Mouse (Mus musculus) embryonic facial prominence, embryonic 14.5 days (tissue): ENCODE data around the gene Bglap. TPM values are rescaled to one million over a fixed set of nuclear protein-coding genes. Genes with fewer than 3 reads are reported as not detected.
A peak's percentile ranks its signal among the peaks of the same experiment; 100 is the strongest.
"Not testable (repeated sequence)": the region's sequence is repeated elsewhere in the genome, so short reads cannot be mapped to it uniquely, and the experiment has no call there.

Experiments used
- ATAC-seq: fragments of 200-750 bp; cut with Nextera tagmentation; 2 replicates; pipeline ENCODE4 v1.8.0; 2017; ENCODE audit warnings: low read depth, moderate number of reproducible peaks, moderate TSS enrichment
- DNase-seq: peaks from one replicate; pipeline ENCODE4 v3.0.0-alpha.2; 2015; ENCODE audit warnings: low spot score
- H3K27ac ChIP-seq: fragments of 300-500 bp; sonication (generic); replicated peaks from 2 replicates; pipeline ENCODE4 v1.5.1; 2014; ENCODE audit warnings: low read depth, mild to moderate bottlenecking, low read length, moderate library complexity
- H3K27me3 ChIP-seq: fragments of 300-500 bp; sonication (generic); replicated peaks from 2 replicates; pipeline ENCODE4 v1.6.1; 2014; ENCODE audit warnings: low read length; ENCODE audit not compliant: control insufficient read depth, insufficient read depth
- H3K36me3 ChIP-seq: fragments of 300-500 bp; sonication (generic); 2 replicates; pipeline ENCODE4 v1.6.1; 2014; ENCODE audit warnings: low read length, mixed read lengths; ENCODE audit not compliant: control insufficient read depth, insufficient read depth
- H3K4me1 ChIP-seq: fragments of 300-500 bp; sonication (generic); 2 replicates; pipeline ENCODE4 v1.6.1; 2014; ENCODE audit warnings: antibody characterized with exemption, low read length; ENCODE audit not compliant: control insufficient read depth, insufficient read depth
- H3K4me2 ChIP-seq: fragments of 300-500 bp; sonication (generic); 2 replicates; pipeline ENCODE4 v1.6.1; 2014; ENCODE audit warnings: low read depth, mild to moderate bottlenecking, low read length, moderate library complexity, mixed read lengths
- H3K4me3 ChIP-seq: fragments of 300-500 bp; sonication (generic); 2 replicates; pipeline ENCODE4 v1.5.1; 2014; ENCODE audit warnings: low read depth, mild to moderate bottlenecking, low read length
- H3K9ac ChIP-seq: fragments of 300-500 bp; sonication (generic); 2 replicates; pipeline ENCODE4 v1.6.1; 2014; ENCODE audit warnings: low read depth, mild to moderate bottlenecking, low read length, moderate library complexity, mixed read lengths
- H3K9me3 ChIP-seq: fragments of 300-500 bp; sonication (generic); 2 replicates; pipeline ENCODE4 v1.6.1; 2016; ENCODE audit warnings: low read length; ENCODE audit not compliant: control insufficient read depth
- WGBS: fragments of 180-500 bp; shearing (Covaris S2); extraction: QIAGEN DNeasy Blood & Tissue Kit; methylation state at CpG from one replicate; pipeline ENCODE4 v1.1.7; 2014; 5-methylcytosine and 5-hydroxymethylcytosine counted together
- polyA plus RNA-seq: library from polyadenylated mRNA; unstranded; fragments of >200 nt; fragmentation: Nextera tagmentation; extraction: Ambion mirVana; gene quantifications from 2 replicates; pipeline ENCODE4 v1.2.1, GENCODE M21; 2014

The Bglap gene
- polyA plus RNA-seq, 1 experiment from 2014 or later: 33.0 TPM

GRCm38 (mm10) chr3:88378599-88378998 is 5.7 kb downstream of the Bglap start, which contains the start of gene Bglap2:
Gene Bglap2, minus strand, starts transcription at chr3:88378699.
- H3K4me2 ChIP-seq, DNase-seq, H3K27me3 ChIP-seq, H3K36me3 ChIP-seq, H3K9ac ChIP-seq, H3K4me1 ChIP-seq, H3K27ac ChIP-seq, ATAC-seq, H3K4me3 ChIP-seq, H3K9me3 ChIP-seq: not testable (repeated sequence)
- WGBS: 70% methylated on average over 4 of the region's 5 CpGs

- not testable (repeated sequence) for DNase-seq, H3K27ac ChIP-seq, H3K27me3 ChIP-seq, H3K4me1 ChIP-seq, H3K36me3 ChIP-seq, H3K9me3 ChIP-seq
- WGBS: 21% methylated on average over 4 of the region's 7 CpGs
- Histone ChIP-seq H3K9ac (peak overlapping the region; percentile 47; the same call in 1 of the 2 replicates), H3K4me2 (peak overlapping the region; percentile 49), H3K4me3 (peak overlapping the region; percentile 24; the same call in 1 of the 2 replicates)
- ATAC-seq: peak; percentile 38
These were observed 7.6 kb downstream of the Bglap start for GRCm38 (mm10) chr3:88376644-88377043.

GRCm38 (mm10) chr3:88375750-88376626 is 8.3 kb downstream of the Bglap start:
- H3K4me2 ChIP-seq: peak overlapping the region; percentile 49
- DNase-seq (peak; percentile 79), ATAC-seq (peak; percentile 96)
- not testable (repeated sequence) for H3K27me3 ChIP-seq, H3K9me3 ChIP-seq, H3K36me3 ChIP-seq, H3K4me1 ChIP-seq
- 0 out of 2 replicates have a peak overlapping the region, but pooled peaks have one; percentile 21 for H3K27ac ChIP-seq
- 8% methylated on average over 16 of the region's 19 CpGs for WGBS
- peak overlapping the region; percentile 24 for H3K4me3 ChIP-seq
- H3K9ac ChIP-seq: peak overlapping the region; percentile 47

- not testable (repeated sequence) for ATAC-seq, H3K27ac ChIP-seq, H3K9ac ChIP-seq, H3K4me1 ChIP-seq, H3K9me3 ChIP-seq, H3K4me2 ChIP-seq, H3K36me3 ChIP-seq, H3K27me3 ChIP-seq, DNase-seq, H3K4me3 ChIP-seq
- WGBS: 91% methylated on average over 9 of the region's 9 CpGs
These were observed 11.6 kb downstream of the Bglap start, which contains the start of gene Bglap3 for GRCm38 (mm10) chr3:88372643-88373042. Gene Bglap3, minus strand, starts transcription at chr3:88372743.

- DNase-seq, H3K9ac ChIP-seq, H3K9me3 ChIP-seq, H3K4me2 ChIP-seq, ATAC-seq, H3K4me1 ChIP-seq, H3K27ac ChIP-seq, H3K4me3 ChIP-seq, H3K36me3 ChIP-seq: not testable (repeated sequence)
- H3K27me3 ChIP-seq: peaks cover 16% of the 10 kb centered on the region
- 77% methylated on average over 7 of the region's 7 CpGs for WGBS
These were observed 15.8 kb downstream of the Bglap start for GRCm38 (mm10) chr3:88368511-88368910.

GRCm38 (mm10) chr3:88367517-88367916 is 16.7 kb downstream of the Bglap start:
- not testable (repeated sequence) for ATAC-seq, H3K27ac ChIP-seq, H3K4me3 ChIP-seq, H3K9ac ChIP-seq, DNase-seq, H3K4me1 ChIP-seq, H3K9me3 ChIP-seq, H3K36me3 ChIP-seq
- 45% methylated on average over 3 of the region's 7 CpGs for WGBS
- H3K27me3 ChIP-seq: peaks cover 16% of the 10 kb centered on the region
- peak overlapping the region; percentile 46; the same call in 1 of the 2 replicates for H3K4me2 ChIP-seq

- not testable (repeated sequence) for H3K27ac ChIP-seq, H3K9ac ChIP-seq, H3K9me3 ChIP-seq, H3K4me1 ChIP-seq, H3K36me3 ChIP-seq
- Histone ChIP-seq H3K4me3 (peak overlapping the region; percentile 24; the same call in 1 of the 2 replicates), H3K4me2 (peak overlapping the region; percentile 46), H3K27me3 (peaks cover 16% of the 10 kb centered on the region)
- peak; percentile 45 for DNase-seq
- WGBS: 1% methylated on average over 15 of the region's 22 CpGs
- ATAC-seq: peak; percentile 86
These were observed 17.3 kb downstream of the Bglap start for GRCm38 (mm10) chr3:88366830-88367428.

GRCm38 (mm10) chr3:88365705-88366361 is 18.4 kb downstream of the Bglap start:
- WGBS: 47% methylated on average over 32 of the region's 34 CpGs
- Histone ChIP-seq H3K9me3 (peaks cover 6% of the 10 kb centered on the region; the same call in 1 of the 2 replicates), H3K4me3 (no peak overlapping the region), H3K27ac (no peak overlapping the region), H3K27me3 (peaks cover 16% of the 10 kb centered on the region), H3K4me1 (peaks cover 6% of the 10 kb centered on the region; the same call in 1 of the 2 replicates), H3K4me2 (no peak overlapping the region), H3K36me3 (peaks cover 17% of the 10 kb centered on the region), H3K9ac (no peak overlapping the region)
- ATAC-seq (no peak), DNase-seq (no peak)
